7 mouse cellular contexts compared by ENCODE assay signal in the genomic region with DNA sequence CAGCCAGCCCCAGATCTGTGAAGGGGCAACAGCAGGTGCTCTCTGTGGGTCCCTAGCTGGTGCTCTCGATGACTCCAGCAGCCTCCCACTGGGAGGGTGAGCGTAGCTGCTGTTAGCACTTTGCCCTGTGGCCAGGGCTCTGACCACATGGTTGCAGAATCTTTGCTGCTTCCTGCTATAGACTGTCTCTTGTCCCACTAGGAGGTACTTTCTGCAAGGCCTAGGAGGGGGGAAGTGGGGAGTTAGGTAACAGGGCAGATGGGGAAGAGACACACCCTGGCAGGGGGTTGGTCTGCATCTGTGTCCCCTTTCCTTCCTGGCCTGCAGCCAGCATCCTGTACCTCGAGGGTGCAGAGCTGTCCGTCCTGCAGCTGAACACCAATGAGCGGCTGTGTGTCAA. TPM values are rescaled to one million over a fixed set of nuclear protein-coding genes. Genes with fewer than 3 reads are reported as not detected.
DNase-seq lines count a peak whose midpoint lies in the region; ATAC-seq and TF ChIP-seq lines count a peak whose summit lies in the region.

No protein-coding gene starts in this region.

- DNase-seq in spleen, adult 2 months (ENCODE audit: low read depth in 1 of 2, low spot score in 2 of 2), result peak in 1 of 2 experiments; percentile 74
- DNase-seq in spleen, postnatal 14 days (ENCODE audit: low spot score in 2 of 2), result no peak
- DNase-seq in spleen, postnatal 36 days (ENCODE audit: low spot score in 2 of 2), result peak; percentile 80 to 84
- no peak for DNase-seq in thymus, postnatal 14 days
- DNase-seq in cerebellum, postnatal 36 days, result no peak

- no peaks in the 10 kb centered on the region for H3K27me3 ChIP-seq in spleen, adult 2 months (ENCODE audit: control insufficient read depth, insufficient read depth, low read length)
- no peaks in the 10 kb centered on the region for H3K27me3 ChIP-seq in intestine, embryonic 16.5 days (replicated peaks; ENCODE audit: control insufficient read depth, insufficient read depth, low read length)
- H3K27me3 ChIP-seq in lung, embryonic 15.5 days, result no peaks in the 10 kb centered on the region

- H3K4me3 ChIP-seq in spleen, adult 2 months (ENCODE audit: extremely low read depth, insufficient read depth, insufficient read length), result no peak overlapping the region
- no peak overlapping the region for H3K4me3 ChIP-seq in intestine, embryonic 16.5 days (ENCODE audit: low read length)
- H3K4me3 ChIP-seq in lung, embryonic 15.5 days, result no peak overlapping the region

- 0 out of 2 replicates have a peak overlapping the region, but pooled peaks have one; percentile 11 for H3K27ac ChIP-seq in spleen, adult 2 months (ENCODE audit: insufficient read depth, low read length)
- H3K27ac ChIP-seq in intestine, embryonic 16.5 days (ENCODE audit: low read length), result no peak overlapping the region
- H3K27ac ChIP-seq in lung, embryonic 15.5 days, result no peak overlapping the region

- peaks cover 30% of the 10 kb centered on the region for H3K36me3 ChIP-seq in spleen, adult 2 months (ENCODE audit: control insufficient read depth, insufficient read depth, low read length)
- no peaks in the 10 kb centered on the region for H3K36me3 ChIP-seq in intestine, embryonic 16.5 days (ENCODE audit: control insufficient read depth, insufficient read depth, low read length)
- no peaks in the 10 kb centered on the region for H3K36me3 ChIP-seq in lung, embryonic 15.5 days

- H3K4me1 ChIP-seq in spleen, adult 2 months (ENCODE audit: control insufficient read depth, insufficient read depth, insufficient read length), result peaks cover 28% of the 10 kb centered on the region; the same call in 1 of the 2 replicates
- no peaks in the 10 kb centered on the region; the same call in 1 of the 2 replicates for H3K4me1 ChIP-seq in intestine, embryonic 16.5 days (ENCODE audit: control insufficient read depth, insufficient read depth, low read length)
- peaks cover 14% of the 10 kb centered on the region for H3K4me1 ChIP-seq in lung, embryonic 15.5 days

- 11% methylated on average over 5 of the region's 5 CpGs for WGBS in spleen, adult 2 months
- WGBS in intestine, embryonic 16.5 days, result 54% methylated on average over 5 of the region's 5 CpGs
- WGBS in lung, embryonic 15.5 days, result 29% methylated on average over 5 of the region's 5 CpGs

- TF ChIP-seq POLR2A in spleen, adult 2 months (IDR thresholded peaks at IDR 0.05; ENCODE audit: low read depth, low read length), result no peak

- no peaks in the 10 kb centered on the region for H3K9me3 ChIP-seq in intestine, embryonic 16.5 days (ENCODE audit: control insufficient read depth, low read length)
- no peaks in the 10 kb centered on the region for H3K9me3 ChIP-seq in lung, embryonic 15.5 days

- no peak overlapping the region for H3K9ac ChIP-seq in intestine, embryonic 16.5 days (ENCODE audit: low read depth, low read length)
- no peak overlapping the region for H3K9ac ChIP-seq in lung, embryonic 15.5 days

- peak; percentile 53; the same call in 1 of the 2 replicates for ATAC-seq in intestine, embryonic 16.5 days
- peak; percentile 23; the same call in 1 of the 2 replicates for ATAC-seq in lung, embryonic 15.5 days (ENCODE audit: borderline replicate concordance, extremely low read depth, low FRiP score, low TSS enrichment)

- no peak for TF ChIP-seq CTCF in spleen, adult 2 months (IDR thresholded peaks at IDR 0.05; ENCODE audit: extremely low read depth, insufficient read depth, insufficient read length, insufficient replicate concordance)

- no peak overlapping the region for H3K4me2 ChIP-seq in intestine, embryonic 16.5 days (ENCODE audit: low read depth, low read length)
- no peak overlapping the region for H3K4me2 ChIP-seq in lung, embryonic 15.5 days

RNA-seq across cellular contexts. Expression of a gene that starts 10.4 kb away (rescaled TPM):
- 93.1 and 98.3 TPM in 2 replicates for polyA plus RNA-seq in spleen, adult 2 months (2012; rRNA removed)
- polyA plus RNA-seq in intestine, embryonic 16.5 days (2015; fragmentation: Nextera tagmentation; extraction: Ambion mirVana), result 6.8 and 6.9 TPM in 2 replicates
- 6.4 and 7.2 TPM in 2 replicates for polyA plus RNA-seq in lung, embryonic 15.5 days (2015; fragmentation: Nextera tagmentation; extraction: Ambion mirVana)

RNA-seq across cellular contexts. Expression of a gene that starts 20.2 kb away (rescaled TPM):
- polyA plus RNA-seq in spleen, adult 2 months (2012; rRNA removed), result 0.14 and 0.59 TPM in 2 replicates
- polyA plus RNA-seq in intestine, embryonic 16.5 days (2015; fragmentation: Nextera tagmentation; extraction: Ambion mirVana), result 0.06 TPM in 2 replicates
- 0.17 and 0.20 TPM in 2 replicates for polyA plus RNA-seq in lung, embryonic 15.5 days (2015; fragmentation: Nextera tagmentation; extraction: Ambion mirVana)

RNA-seq across cellular contexts. Expression of a gene that starts 57.7 kb away (rescaled TPM):
- polyA plus RNA-seq in spleen, adult 2 months (2012; rRNA removed), result 25.2 and 25.3 TPM in 2 replicates
- 14.0 and 15.8 TPM in 2 replicates for polyA plus RNA-seq in intestine, embryonic 16.5 days (2015; fragmentation: Nextera tagmentation; extraction: Ambion mirVana)
- polyA plus RNA-seq in lung, embryonic 15.5 days (2015; fragmentation: Nextera tagmentation; extraction: Ambion mirVana), result 16.7 and 17.3 TPM in 2 replicates

Comparison
In these comparisons a context has a peak if more than half of its experiments do, and no peak if none do; other contexts are left out.
1. DNase-seq: peak in spleen, postnatal 36 days (2 of 2); none in spleen, postnatal 14 days (0 of 2), thymus, postnatal 14 days (single experiment) and cerebellum, postnatal 36 days (0 of 2).
2. RNA of a gene that starts 10.4 kb away (polyA plus RNA-seq): 93.1 to 98.3 TPM in spleen, adult 2 months; 6.4 to 7.2 TPM in lung, embryonic 15.5 days and 6.8 to 6.9 TPM in intestine, embryonic 16.5 days; every median in the first group is over 10 times any median in the second.